Mouse (Mus musculus) spleen, adult 2 months (tissue): Measurements from ENCODE around the gene Itgae. TPM values are rescaled to one million over a fixed set of nuclear protein-coding genes. Genes with fewer than 3 reads are reported as not detected.

ENCODE experiments used
- DNase-seq, 2 experiments: peaks; one replicate each; pipeline versions ENCODE4 v3.0.0 to v3.0.0-alpha.2; 2012 to 2021; ENCODE audit warnings: low spot score in 2 of 2, low read depth in 1 of 2
- H3K27ac ChIP-seq: fragments of 200-500 bp; 2 replicates; pipeline ENCODE4 v1.5.1; 2012; ENCODE audit warnings: low read length, inconsistent platforms; ENCODE audit not compliant: insufficient read depth
- H3K27me3 ChIP-seq: fragments of 200-500 bp; 2 replicates; pipeline ENCODE4 v1.6.1; 2012; ENCODE audit warnings: mild to moderate bottlenecking, moderate library complexity, low read length, inconsistent platforms; ENCODE audit not compliant: control insufficient read depth, insufficient read depth
- H3K36me3 ChIP-seq: fragments of 200-500 bp; 2 replicates; pipeline ENCODE4 v1.6.1; 2012; ENCODE audit warnings: mild to moderate bottlenecking, low read length, inconsistent platforms; ENCODE audit not compliant: control insufficient read depth, insufficient read depth
- H3K4me1 ChIP-seq: fragments of 200-500 bp; 2 replicates; pipeline ENCODE4 v1.6.1; 2011; ENCODE audit warnings: inconsistent platforms; ENCODE audit not compliant: control insufficient read depth, insufficient read depth, insufficient read length
- H3K4me3 ChIP-seq: fragments of 200-500 bp; 2 replicates; pipeline ENCODE4 v1.5.1; 2011; ENCODE audit warnings: mild to moderate bottlenecking, inconsistent platforms; ENCODE audit not compliant: insufficient read depth, insufficient read length; ENCODE audit errors: extremely low read depth
- CTCF ChIP-seq: fragments of 200-500 bp; IDR thresholded peaks from 2 replicates; pipeline ENCODE4 v1.5.1; 2011; ENCODE audit warnings: mild to moderate bottlenecking, inconsistent platforms; ENCODE audit not compliant: insufficient read depth, insufficient read length, insufficient replicate concordance; ENCODE audit errors: extremely low read depth
- POLR2A ChIP-seq: fragments of 200-500 bp; IDR thresholded peaks from 2 replicates; pipeline ENCODE4 v1.6.1; 2011; ENCODE audit warnings: low read depth, low read length, inconsistent platforms
- WGBS: fragments of 180-500 bp; shearing (Covaris S2); methylation state at CpG from one replicate; pipeline ENCODE4 v1.1.7; 2018; 5-methylcytosine and 5-hydroxymethylcytosine counted together
- polyA plus RNA-seq: library from polyadenylated mRNA; depleted of rRNA; stranded (reverse); fragments of >200 nt; gene quantifications from 2 replicates; pipeline ENCODE4 v1.2.3, GENCODE M21; 2012; rRNA removed

Itgae gene
- polyA plus RNA-seq, result 5.0 and 5.1 TPM in 2 replicates

GRCm38 (mm10) chr11:73090283-73090682 lies at the start of gene Itgae:
Itgae (plus strand) TSS chr11:73090583.
- no peak within 1 kb of the TSS; the same call in 1 of the 2 replicates for H3K27ac ChIP-seq

GRCm38 (mm10) chr11:73044229-73044755 lies 46.1 kb upstream of the Itgae start:
- Histone ChIP-seq H3K27ac (no peak overlapping the region), H3K27me3 (no peaks in the 10 kb centered on the region), H3K36me3 (no peaks in the 10 kb centered on the region), H3K4me3 (no peak overlapping the region), H3K4me1 (peaks cover 6% of the 10 kb centered on the region; the same call in 1 of the 2 replicates)
- TF ChIP-seq CTCF (no peak), POLR2A (no peak)
- WGBS, result 79% methylated on average over 6 of the region's 6 CpGs
- DNase-seq, result no peak

More at GRCm38 (mm10) chr11:73090283-73090682, at the start of gene Itgae:
- WGBS, result 66% methylated on average over 4 of the region's 4 CpGs
- H3K4me1 ChIP-seq, result peaks cover under 1% of the 10 kb centered on the region; the same call in 1 of the 2 replicates
- no peak for DNase-seq
- H3K36me3 ChIP-seq, result no peaks in the 10 kb centered on the region
- no peaks in the 10 kb centered on the region for H3K27me3 ChIP-seq
- no peak within 1 kb of the TSS for H3K4me3 ChIP-seq
- TF ChIP-seq POLR2A, result no peak
- TF ChIP-seq CTCF, result no peak

- no peak for TF ChIP-seq POLR2A
- no peak for TF ChIP-seq CTCF
- WGBS, result 71% methylated on average over 4 of the region's 4 CpGs
- DNase-seq, result no peak
- H3K36me3 ChIP-seq, result no peaks in the 10 kb centered on the region
- no peaks in the 10 kb centered on the region for H3K27me3 ChIP-seq
- H3K4me3 ChIP-seq, result no peak overlapping the region
- H3K4me1 ChIP-seq, result peaks cover 6% of the 10 kb centered on the region; the same call in 1 of the 2 replicates
- H3K27ac ChIP-seq, result no peak overlapping the region
These were observed 45.6 kb upstream of the Itgae start for GRCm38 (mm10) chr11:73044789-73045188.

- peak; percentile 96 for DNase-seq
These were observed 42.8 kb upstream of the Itgae start, which contains the start of gene Ncbp3 for GRCm38 (mm10) chr11:73047542-73047996. Ncbp3 (plus strand) TSS chr11:73047783.

DNA sequence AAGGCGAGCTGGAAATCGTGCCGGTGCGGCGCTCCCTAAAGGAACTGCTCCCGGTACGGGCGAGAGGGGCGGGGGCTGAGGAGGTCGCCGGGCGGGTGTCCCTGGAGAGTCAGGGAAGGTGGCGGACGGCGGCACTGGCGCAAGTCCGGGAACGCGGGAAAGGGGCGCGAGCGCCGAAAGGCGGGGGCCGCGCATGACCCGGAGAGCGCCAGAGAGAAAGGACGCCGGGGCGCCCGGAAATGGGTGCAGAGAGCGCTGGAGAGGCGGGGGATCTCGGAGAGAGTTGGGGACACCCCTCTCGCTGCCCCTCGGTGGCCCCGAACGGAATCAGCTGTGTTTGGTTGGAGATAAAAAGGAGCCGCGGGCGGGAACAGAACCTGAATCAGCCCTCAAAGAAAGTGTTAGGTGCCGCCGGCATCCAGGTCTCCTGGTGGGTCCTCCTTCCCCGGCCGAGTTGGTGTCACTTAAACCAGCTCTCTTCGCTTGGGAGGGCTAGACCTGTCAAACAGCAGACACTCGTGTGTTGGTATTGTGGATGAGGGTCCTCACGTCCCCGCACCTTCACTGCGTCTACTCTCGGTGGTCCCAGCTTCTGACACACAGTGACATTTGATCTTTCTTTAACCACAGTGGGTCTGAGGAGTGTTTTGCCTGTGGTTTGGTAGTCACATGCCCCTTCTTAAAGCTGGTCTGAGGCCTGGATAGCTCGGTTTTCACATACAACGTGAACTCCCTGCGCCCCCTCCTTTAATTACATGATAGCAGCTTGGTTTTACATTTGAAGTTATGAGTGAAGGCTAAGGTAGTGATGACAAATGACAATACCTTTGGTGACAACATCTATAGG lies 42.1 kb upstream of the Itgae start:
- peak in 1 of 2 experiments; percentile 52 for DNase-seq
- 2% methylated on average over 55 of the region's 55 CpGs for WGBS
- Histone ChIP-seq H3K4me3 (peak overlapping the region; percentile 82), H3K27me3 (no peaks in the 10 kb centered on the region), H3K4me1 (peaks cover 6% of the 10 kb centered on the region; the same call in 1 of the 2 replicates), H3K36me3 (peaks cover 4% of the 10 kb centered on the region; the same call in 1 of the 2 replicates), H3K27ac (peak overlapping the region; percentile 90)
- TF ChIP-seq CTCF (no peak), POLR2A (no peak)

More at GRCm38 (mm10) chr11:73047542-73047996, 42.8 kb upstream of the Itgae start, which contains the start of gene Ncbp3:
- Histone ChIP-seq H3K4me3 (peak within 1 kb of the TSS; percentile 82), H3K27me3 (no peaks in the 10 kb centered on the region), H3K27ac (peak within 1 kb of the TSS; percentile 90), H3K36me3 (peaks cover 4% of the 10 kb centered on the region; the same call in 1 of the 2 replicates), H3K4me1 (peaks cover 6% of the 10 kb centered on the region; the same call in 1 of the 2 replicates)
- 2% methylated on average over 39 of the region's 39 CpGs for WGBS
- TF ChIP-seq POLR2A, result peak; percentile 36; the same call in 1 of the 2 replicates
- TF ChIP-seq CTCF, result peak; percentile 78; the same call in 1 of the 2 replicates

- WGBS, result 18% methylated on average over 4 of the region's 4 CpGs
- Histone ChIP-seq H3K4me1 (peaks cover 6% of the 10 kb centered on the region; the same call in 1 of the 2 replicates), H3K27ac (no peak overlapping the region), H3K36me3 (peaks cover 11% of the 10 kb centered on the region), H3K27me3 (no peaks in the 10 kb centered on the region), H3K4me3 (no peak overlapping the region)
- no peak for TF ChIP-seq POLR2A
- TF ChIP-seq CTCF, result peak; percentile 62; the same call in 1 of the 2 replicates
- peak; percentile 28 to 53 for DNase-seq
These were observed 41.0 kb upstream of the Itgae start for GRCm38 (mm10) chr11:73049335-73049734.
